Mouse (Mus musculus) CH12.LX (cell line): ENCODE measurements at regions not wholly inside any gene's neighbourhood (a gene's known extent, or its start where the extent isn't known, plus 50 kb on each side); places are given as distances from the start of the nearest gene placed in this dataset.

Experiments
- DNase-seq: peaks from one replicate; pipeline ENCODE4 v3.0.0-alpha.2; 2013; ENCODE audit errors: extremely low read depth
- H3K27ac ChIP-seq: 2 replicates; pipeline ENCODE4 v1.5.1; 2012; ENCODE audit warnings: low read depth, mild to moderate bottlenecking, control low read depth, moderate library complexity; ENCODE audit not compliant: insufficient read depth
- H3K27me3 ChIP-seq: replicated peaks from 2 replicates; pipeline ENCODE3; 2012; ENCODE audit warnings: inconsistent platforms
- H3K36me3 ChIP-seq, 2 experiments: replicated peaks in 1 of 2; 2 replicates each; pipeline versions ENCODE3 to v1.6.1; 2012; ENCODE audit warnings: inconsistent platforms in 1 of 2, low read length in 1 of 2, mild to moderate bottlenecking in 1 of 2, mixed read lengths in 1 of 2, moderate library complexity in 1 of 2; ENCODE audit not compliant: control insufficient read depth in 1 of 2, insufficient read depth in 1 of 2
- H3K4me1 ChIP-seq, 2 experiments: 2 replicates each; pipeline ENCODE4 v1.6.1; 2012; ENCODE audit warnings: inconsistent platforms in 1 of 2, moderate library complexity in 1 of 2; ENCODE audit not compliant: insufficient read depth in 2 of 2, control insufficient read depth in 1 of 2
- H3K4me2 ChIP-seq: 2 replicates; pipeline ENCODE4 v1.6.1; 2012; ENCODE audit warnings: low read depth, mild to moderate bottlenecking, control low read depth; ENCODE audit not compliant: poor library complexity, insufficient read depth, severe bottlenecking
- H3K4me3 ChIP-seq, 3 experiments: fragments of 150-350 bp in 1 of 3; sonication (generic) in 1 of 3; replicated peaks in 1 of 3; 2 replicates each; pipeline versions ENCODE3 to v1.5.1; 2011 to 2012; ENCODE audit warnings: low read depth in 2 of 3, low read length in 2 of 3, mild to moderate bottlenecking in 2 of 3, moderate library complexity in 2 of 3, control low read depth in 1 of 3, improper control_type of control experiment in 1 of 3, inconsistent platforms in 1 of 3, mixed read lengths in 1 of 3; ENCODE audit not compliant: poor library complexity in 1 of 3
- H3K79me2 ChIP-seq: replicated peaks from 2 replicates; pipeline ENCODE4 v1.6.1; 2012; ENCODE audit warnings: mild to moderate bottlenecking, moderate library complexity; ENCODE audit not compliant: control insufficient read depth, poor library complexity, insufficient read depth, severe bottlenecking; ENCODE audit errors: extremely low read depth
- H3K9ac ChIP-seq: 2 replicates; pipeline ENCODE4 v1.6.1; 2012; ENCODE audit warnings: low read depth, mild to moderate bottlenecking, control low read depth, moderate library complexity; ENCODE audit not compliant: insufficient read depth
- H3K9me3 ChIP-seq: replicated peaks from 2 replicates; pipeline ENCODE3; 2012; ENCODE audit warnings: low read length, inconsistent platforms, mixed read lengths
- BHLHE40 ChIP-seq: IDR thresholded peaks from 2 replicates; pipeline ENCODE4 v1.6.1; 2011; ENCODE audit warnings: mild to moderate bottlenecking, low read depth, low read length, improper control_type of control experiment
- CHD1 ChIP-seq: IDR thresholded peaks from 2 replicates; pipeline ENCODE4 v1.6.1; 2012; ENCODE audit warnings: low read depth, low read length, improper control_type of control experiment, inconsistent platforms
- CTCF ChIP-seq, 2 experiments: IDR thresholded peaks in 1 of 2; conservative IDR thresholded peaks in 1 of 2; 2 replicates each; pipeline ENCODE4 v1.5.1; 2011 to 2012; ENCODE audit warnings: low read depth in 2 of 2, low read length in 2 of 2, improper control_type of control experiment in 1 of 2, inconsistent platforms in 1 of 2, mild to moderate bottlenecking in 1 of 2, moderate library complexity in 1 of 2
- E2F4 ChIP-seq: IDR thresholded peaks from 2 replicates; pipeline ENCODE4 v1.6.1; 2011; ENCODE audit warnings: low read depth, low read length, improper control_type of control experiment; ENCODE audit not compliant: insufficient replicate concordance
- ELF1 ChIP-seq: IDR thresholded peaks from 2 replicates; pipeline ENCODE4 v1.6.1; 2014; ENCODE audit warnings: low read depth, mild to moderate bottlenecking, inconsistent platforms, low read length, improper control_type of control experiment
- EP300 ChIP-seq: IDR thresholded peaks from 2 replicates; pipeline ENCODE4 v1.6.1; 2011; ENCODE audit warnings: low read length, improper control_type of control experiment
- ETS1 ChIP-seq: conservative IDR thresholded peaks from 2 replicates; pipeline ENCODE4 v1.6.1; 2012; ENCODE audit warnings: low read depth, mild to moderate bottlenecking, inconsistent platforms, low read length, improper control_type of control experiment, moderate library complexity
- HCFC1 ChIP-seq: IDR thresholded peaks from 2 replicates; pipeline ENCODE4 v1.6.1; 2012; ENCODE audit warnings: low read depth, mild to moderate bottlenecking, inconsistent platforms, low read length, improper control_type of control experiment
- JUN ChIP-seq: IDR thresholded peaks from 2 replicates; pipeline ENCODE4 v1.6.1; 2011; ENCODE audit warnings: low read depth, mild to moderate bottlenecking, low read length, improper control_type of control experiment, moderate library complexity; ENCODE audit not compliant: insufficient read depth
- JUND ChIP-seq: conservative IDR thresholded peaks from 2 replicates; pipeline ENCODE4 v1.6.1; 2011; ENCODE audit warnings: low read depth, low read length, improper control_type of control experiment
- MAFK ChIP-seq: IDR thresholded peaks from 2 replicates; pipeline ENCODE4 v1.6.1; 2011; ENCODE audit warnings: low read length, improper control_type of control experiment; ENCODE audit not compliant: insufficient replicate concordance
- MAX ChIP-seq: IDR thresholded peaks from 2 replicates; pipeline ENCODE4 v1.6.1; 2011; ENCODE audit warnings: low read length, improper control_type of control experiment
- MAZ ChIP-seq: IDR thresholded peaks from 2 replicates; pipeline ENCODE4 v1.6.1; 2012; ENCODE audit warnings: low read depth, mild to moderate bottlenecking, inconsistent platforms, low read length, improper control_type of control experiment, moderate library complexity
- MXI1 ChIP-seq: IDR thresholded peaks from 2 replicates; pipeline ENCODE4 v1.6.1; 2011; ENCODE audit warnings: mild to moderate bottlenecking, low read depth, low read length, improper control_type of control experiment
- MYC ChIP-seq: IDR thresholded peaks from 2 replicates; pipeline ENCODE4 v1.6.1; 2011; ENCODE audit warnings: low read depth, mild to moderate bottlenecking, improper control_type of control experiment, low read length
- NELFE ChIP-seq: IDR thresholded peaks from 2 replicates; pipeline ENCODE4 v1.6.1; 2011; ENCODE audit warnings: low read depth, low read length, improper control_type of control experiment
- NRF1 ChIP-seq: IDR thresholded peaks from 2 replicates; pipeline ENCODE4 v1.6.1; 2014; ENCODE audit warnings: low read depth, mild to moderate bottlenecking, inconsistent platforms, low read length, improper control_type of control experiment, moderate library complexity
- PAX5 ChIP-seq: IDR thresholded peaks from 2 replicates; pipeline ENCODE4 v1.6.1; 2012; ENCODE audit warnings: low read length, inconsistent platforms, mixed read lengths
- POLR2A ChIP-seq: IDR thresholded peaks from 2 replicates; pipeline ENCODE4 v1.6.1; 2011; ENCODE audit warnings: low read depth, mild to moderate bottlenecking, improper control_type of control experiment, low read length
- RAD21 ChIP-seq: IDR thresholded peaks from 2 replicates; pipeline ENCODE4 v1.6.1; 2011; ENCODE audit warnings: low read depth, mild to moderate bottlenecking, low read length, improper control_type of control experiment, moderate library complexity
- RCOR1 ChIP-seq: conservative IDR thresholded peaks from 2 replicates; pipeline ENCODE4 v1.6.1; 2012; ENCODE audit warnings: low read depth, mild to moderate bottlenecking, inconsistent platforms, low read length, improper control_type of control experiment
- SIN3A ChIP-seq: IDR thresholded peaks from 2 replicates; pipeline ENCODE4 v1.6.1; 2012; ENCODE audit warnings: low read length, improper control_type of control experiment, inconsistent platforms
- TBP ChIP-seq: conservative IDR thresholded peaks from 2 replicates; pipeline ENCODE4 v1.6.1; 2011; ENCODE audit warnings: low read depth, low read length, improper control_type of control experiment
- USF1 ChIP-seq: IDR thresholded peaks from 2 replicates; pipeline ENCODE4 v1.6.1; 2014; ENCODE audit warnings: low read depth, mild to moderate bottlenecking, inconsistent platforms, low read length, improper control_type of control experiment
- USF2 ChIP-seq: conservative IDR thresholded peaks from 2 replicates; pipeline ENCODE4 v1.6.1; 2011; ENCODE audit warnings: low read depth, low read length, improper control_type of control experiment
- ZKSCAN1 ChIP-seq: IDR thresholded peaks from 2 replicates; pipeline ENCODE4 v1.6.1; 2012; ENCODE audit warnings: low read depth, inconsistent platforms, low read length, improper control_type of control experiment, borderline replicate concordance
- ZMIZ1 ChIP-seq: IDR thresholded peaks from 2 replicates; pipeline ENCODE4 v1.6.1; 2012; ENCODE audit warnings: low read depth, mild to moderate bottlenecking, inconsistent platforms, low read length, improper control_type of control experiment
- dilution Hi-C: fragments of 300-500 bp; cut with MboI; formaldehyde crosslinking; loops from 2 replicates; pipeline ENCODE4 v1.14.3; 2020; ENCODE audit warnings: low sequenced_read_pairs; ENCODE audit not compliant: extremely low pct_unique_long_range_greater_than_20kb, extremely low pct_ligation_motif_present
- in situ Hi-C: fragments of 300-500 bp; cut with MboI; formaldehyde crosslinking; loops from 3 replicates; pipeline ENCODE4 v1.14.3; 2019; ENCODE audit warnings: low sequenced_read_pairs, low pct_ligation_motif_present, low pct_unique_long_range_greater_than_20kb, mixed read lengths

DNA sequence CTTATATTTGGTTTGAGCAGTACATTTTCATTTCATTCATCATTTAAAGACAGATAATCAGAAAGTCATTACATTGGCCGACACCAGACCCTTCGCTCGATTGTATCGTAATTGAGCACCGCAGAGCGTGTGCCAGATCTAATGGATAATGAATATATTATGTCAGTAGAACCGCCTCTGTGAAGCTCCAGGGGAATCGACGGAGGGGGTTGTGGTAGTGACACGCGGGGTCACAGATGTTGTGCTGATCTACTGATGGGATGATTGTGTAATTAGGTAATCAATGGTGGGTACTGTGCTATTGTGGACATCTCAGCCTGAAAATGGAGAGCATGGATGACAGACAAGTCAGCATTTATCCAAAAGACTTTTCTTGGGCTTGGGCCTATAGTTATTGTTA lies 414.3 kb upstream of the Tenm2 start:
- in situ Hi-C loops (no loop called here), dilution Hi-C loops (no loop called here)
- Histone ChIP-seq H3K27ac (no peak overlapping the region), H3K36me3 (no peaks in the 10 kb centered on the region), H3K79me2 (no peaks in the 10 kb centered on the region), H3K4me2 (no peak overlapping the region), H3K4me3 (no peak overlapping the region), H3K27me3 (no peaks in the 10 kb centered on the region), H3K4me1 (no peaks in the 10 kb centered on the region), H3K9me3 (peaks cover 27% of the 10 kb centered on the region), H3K9ac (no peak overlapping the region)
- no peak for TF ChIP-seq JUN
- no peak for TF ChIP-seq TBP
- no peak for TF ChIP-seq USF1
- TF ChIP-seq POLR2A = no peak
- no peak for TF ChIP-seq MAZ
- no peak for TF ChIP-seq ETS1
- TF ChIP-seq ELF1 = no peak
- TF ChIP-seq SIN3A = no peak
- TF ChIP-seq EP300 = no peak
- DNase-seq = no peak

DNA sequence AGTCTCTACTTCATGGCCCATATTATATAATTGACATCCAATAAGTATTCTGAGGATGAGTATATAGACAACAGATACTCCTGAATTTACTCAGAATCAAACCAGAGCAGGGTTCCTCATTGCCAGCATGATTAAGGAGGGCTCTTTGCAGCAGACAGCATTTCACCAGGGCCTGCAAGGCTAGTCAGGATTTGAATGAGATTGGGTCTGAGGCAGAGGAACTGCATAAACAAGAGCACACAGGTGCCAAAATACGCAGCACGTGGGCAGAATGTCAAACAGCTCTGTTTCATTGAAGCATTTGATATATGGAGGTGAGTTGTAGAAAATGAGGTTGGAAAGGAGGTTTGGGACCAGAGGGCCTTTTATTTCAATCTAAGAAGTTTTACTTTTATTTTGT lies 387.5 kb upstream of the Tenm2 start:
- Histone ChIP-seq H3K79me2 (no peaks in the 10 kb centered on the region), H3K36me3 (no peaks in the 10 kb centered on the region), H3K4me3 (no peak overlapping the region), H3K9me3 (peaks cover 41% of the 10 kb centered on the region), H3K27me3 (no peaks in the 10 kb centered on the region), H3K9ac (no peak overlapping the region), H3K27ac (no peak overlapping the region), H3K4me1 (no peaks in the 10 kb centered on the region), H3K4me2 (no peak overlapping the region)
- DNase-seq = no peak
- dilution Hi-C loops (no loop called here), in situ Hi-C loops (no loop called here)
- TF ChIP-seq CTCF (conservative IDR thresholded peaks at IDR 0.05 in 1 of 2, IDR thresholded peaks at IDR 0.05 in 1 of 2; ENCODE audit: low read depth in 2 of 2, low read length in 2 of 2) (no peak), CHD1 (no peak), RCOR1 (no peak), ZMIZ1 (no peak), NRF1 (no peak), BHLHE40 (no peak), NELFE (no peak), JUND (no peak), MYC (no peak), MAFK (no peak), HCFC1 (no peak), ZKSCAN1 (no peak), JUN (no peak), USF2 (no peak), E2F4 (no peak), RAD21 (no peak), MAX (no peak), MXI1 (no peak), PAX5 (no peak), POLR2A (no peak)
- TF ChIP-seq, all 38 proteins: peak for 0
